Mouse (Mus musculus): ENCODE data around the gene Ms4a7.
"Not testable (repeated sequence)": the region's sequence is repeated elsewhere in the genome, so short reads cannot be mapped to it uniquely, and the experiment has no call there.

DNA sequence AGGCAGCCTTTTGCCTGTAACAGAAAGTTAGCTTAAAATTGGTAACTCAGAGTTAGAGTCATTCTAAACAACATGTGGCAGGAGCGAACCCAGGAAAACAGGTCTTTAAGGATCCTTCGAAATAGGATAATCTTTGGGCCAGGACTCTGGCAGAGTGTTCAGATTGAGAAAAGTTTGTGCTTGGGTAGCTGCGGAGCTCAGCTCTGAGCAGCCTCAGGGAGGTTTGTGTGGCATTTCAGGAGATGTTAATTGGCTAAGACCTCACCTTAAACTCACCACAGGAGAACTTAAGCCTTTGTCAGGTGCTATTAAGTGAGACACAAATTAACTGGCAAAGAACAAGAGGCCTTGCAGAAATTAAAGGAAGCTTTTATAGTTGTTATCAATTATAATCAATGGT, 42.3 kb downstream of the Ms4a7 start:
- TF ChIP-seq CTCF, EP300 (IDR thresholded peaks at IDR 0.05; ENCODE audit: low read depth): not testable (repeated sequence)

Data from liver, postnatal 0 days (tissue).